In the genomic region with DNA sequence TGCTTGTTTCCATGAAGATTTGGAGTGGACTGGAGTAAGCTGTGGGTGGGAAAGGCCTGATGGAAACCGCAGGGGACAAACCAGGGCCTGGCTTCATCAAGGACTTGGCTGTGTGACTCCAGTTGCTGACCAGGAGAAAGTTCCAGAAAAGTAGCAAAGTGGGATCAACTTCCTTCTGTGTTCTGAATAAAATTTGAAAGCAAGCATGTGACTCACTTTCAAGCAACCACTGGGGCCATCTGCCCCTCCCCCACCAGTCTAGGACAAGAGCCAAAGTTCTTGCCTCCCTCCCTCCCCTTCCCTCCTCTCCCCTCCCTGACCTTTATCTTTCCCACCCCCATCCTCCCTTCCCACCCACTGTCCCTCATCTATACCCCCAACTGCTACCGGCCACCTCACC, we compare ENCODE assay signal across 8 mouse cellular contexts. TPM values are rescaled to one million over a fixed set of nuclear protein-coding genes. Genes with fewer than 3 reads are reported as not detected.
DNase-seq lines count a peak whose midpoint lies in the region.

No protein-coding gene starts in this region.

- peak; percentile 35 to 62 for DNase-seq in adrenal gland, adult (ENCODE audit: inconsistent age in 2 of 2, low spot score in 1 of 2)
- no peak for DNase-seq in adrenal gland, adult 18-20 months (ENCODE audit: low spot score in 2 of 2)
- DNase-seq in urinary bladder, postnatal 14 days (ENCODE audit: low spot score) = peak; percentile 33
- no peak for DNase-seq in urinary bladder, postnatal 10 days (ENCODE audit: low spot score)
- DNase-seq in kidney, adult 9 months = peak; percentile 39
- DNase-seq in frontal cortex, postnatal 36 days (ENCODE audit: low spot score in 2 of 2) = no peak
- no peak for DNase-seq in frontal cortex, postnatal 25 days (ENCODE audit: low spot score in 2 of 2)
- no peak for DNase-seq in spleen, postnatal 10 days (ENCODE audit: low spot score in 2 of 2)

RNA-seq across cellular contexts. Expression of a gene that starts 35.9 kb away (rescaled TPM):
- 10 to 100 TPM; 30.6 to 32.8 TPM for total RNA-seq in adrenal gland, adult 18-20 months (2021)

Comparison
In these comparisons a context has a peak if more than half of its experiments do, and no peak if none do; other contexts are left out.
1. DNase-seq: peak in adrenal gland, adult (2 of 2), urinary bladder, postnatal 14 days (single experiment) and kidney, adult 9 months (single experiment); none in adrenal gland, adult 18-20 months (0 of 2), urinary bladder, postnatal 10 days (single experiment), frontal cortex, postnatal 36 days (0 of 2), frontal cortex, postnatal 25 days (0 of 2) and spleen, postnatal 10 days (0 of 2).